Mouse (Mus musculus) embryonic facial prominence, embryonic 13.5 days (tissue): ENCODE measurements around the gene Cldn16. TPM values are rescaled to one million over a fixed set of nuclear protein-coding genes. Genes with fewer than 3 reads are reported as not detected.

Experiments used
- polyA plus RNA-seq: library from polyadenylated mRNA; unstranded; fragments of >200 nt; fragmentation: Nextera tagmentation; extraction: Ambion mirVana; gene quantifications from 2 replicates; pipeline ENCODE4 v1.2.1, GENCODE M21; 2015

Cldn16 gene
- polyA plus RNA-seq, 1 experiment from 2014 or later, result not detected

Other genes with a start within 250 kb of the Cldn16 start
- 12.6 and 14.1 TPM in 2 replicates for gene Cldn1, start 91.3 kb upstream of the Cldn16 start, polyA plus RNA-seq
- gene Tmem207, start 63.6 kb downstream of the Cldn16 start, polyA plus RNA-seq, result not detected in 2 replicates
- gene Il1rap, start 118.6 kb downstream of the Cldn16 start, polyA plus RNA-seq, result 5.8 and 8.2 TPM in 2 replicates